Mouse (Mus musculus): ENCODE measurements around the gene Hmgn1.

DNA sequence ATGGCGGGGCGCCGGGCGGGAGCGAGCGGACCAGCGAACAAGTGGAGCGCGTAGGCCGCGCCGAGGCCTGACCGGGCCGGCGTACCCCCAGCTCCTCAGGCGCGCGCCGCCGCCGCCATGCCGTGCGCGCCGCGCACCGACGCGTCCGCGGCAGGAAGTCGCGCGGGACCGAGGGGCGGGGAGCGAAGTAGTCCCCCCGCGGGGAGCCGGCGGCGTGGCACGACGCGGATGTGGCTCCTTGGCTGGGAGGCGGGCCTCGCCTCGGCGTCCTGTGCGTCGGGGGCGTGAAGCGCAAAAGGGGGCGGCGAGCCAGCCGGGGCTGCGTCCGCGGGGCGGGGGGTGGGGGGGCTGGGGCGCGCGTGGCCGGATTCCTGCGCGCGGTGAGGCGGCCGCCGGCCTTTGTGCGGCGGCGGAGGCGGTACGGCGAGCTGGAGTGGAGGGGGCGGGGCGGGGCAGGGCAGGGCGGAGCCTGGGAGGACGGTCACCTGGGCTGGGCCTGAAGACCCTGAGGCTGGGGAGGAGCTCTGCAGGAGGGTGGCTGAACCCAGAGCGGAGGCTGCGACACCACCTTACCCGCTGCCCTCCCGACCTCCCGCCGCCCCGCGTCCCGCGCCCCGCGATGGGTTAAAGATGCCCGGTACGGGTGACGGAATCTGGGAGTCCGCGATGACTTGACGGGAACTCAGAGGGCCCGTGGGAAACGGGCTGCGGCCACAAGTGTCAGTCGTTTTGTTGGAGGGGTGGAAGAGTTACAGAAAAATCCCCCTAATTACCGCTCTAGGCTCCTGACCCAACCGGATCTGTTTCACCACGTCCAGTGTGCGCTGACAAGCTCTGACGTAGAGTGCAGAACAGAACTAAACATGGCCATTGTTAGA is 45.0 kb downstream of the Hmgn1 start, which contains the start of gene Brwd1:
- TF ChIP-seq POLR2A (IDR thresholded peaks at IDR 0.05; ENCODE audit: insufficient read length, low read depth) (peak; percentile 86), MYOG (IDR thresholded peaks at IDR 0.05; ENCODE audit: control insufficient read depth in 1 of 3, insufficient read depth in 1 of 3, insufficient read length in 2 of 3, low read depth in 2 of 3) (no peak), CEBPB (IDR thresholded peaks at IDR 0.05; ENCODE audit: insufficient read depth, poor library complexity, severe bottlenecking) (no peak), MAX (IDR thresholded peaks at IDR 0.05; ENCODE audit: low read depth) (no peak), USF1 (IDR thresholded peaks at IDR 0.05; ENCODE audit: low read depth) (no peak), E2F4 (IDR thresholded peaks at IDR 0.05; ENCODE audit: insufficient read depth) (no peak)

All from myocyte (in vitro differentiated cells).